Mouse (Mus musculus) right cerebral cortex, postnatal 25 days (tissue): ENCODE measurements at regions not wholly inside any gene's neighbourhood (a gene's known extent, or its start where the extent isn't known, plus 50 kb on each side); places are given as distances from the start of the nearest gene placed in this dataset.

Source experiments
- DNase-seq: peaks from one replicate; pipeline ENCODE4 v3.0.0; 2022

DNA sequence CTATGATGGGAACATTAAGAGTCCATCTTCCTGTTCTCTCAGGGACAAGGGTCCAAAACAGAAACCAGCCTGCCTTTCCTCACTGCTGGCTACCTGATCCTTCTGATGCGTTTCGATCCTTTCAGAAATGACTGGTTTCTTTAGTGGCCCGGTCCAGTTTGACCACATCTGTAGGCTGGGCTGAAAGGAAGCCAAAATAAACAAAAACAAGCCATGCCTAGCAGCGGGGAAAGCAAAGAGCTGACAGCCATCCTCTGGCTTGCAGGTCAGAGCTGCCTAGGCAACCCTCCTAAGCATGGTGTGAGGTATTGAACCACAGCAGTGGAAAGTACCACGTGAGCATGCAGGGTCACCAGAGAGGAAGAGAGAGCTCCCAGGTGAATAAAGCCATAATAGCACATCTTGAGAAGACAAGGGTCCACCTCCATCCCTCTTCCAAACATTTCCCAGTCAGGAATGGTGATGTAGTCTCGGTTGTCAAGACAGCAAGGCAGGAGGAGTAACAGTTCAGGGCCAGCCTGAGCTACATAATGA is 146.6 kb downstream of the Rybp start:
- DNase-seq, result no peak

- DNase-seq, result no peak
Observed at GRCm38 (mm10) chr6:100139809-100140208, 147.5 kb downstream of the Rybp start.

DNA sequence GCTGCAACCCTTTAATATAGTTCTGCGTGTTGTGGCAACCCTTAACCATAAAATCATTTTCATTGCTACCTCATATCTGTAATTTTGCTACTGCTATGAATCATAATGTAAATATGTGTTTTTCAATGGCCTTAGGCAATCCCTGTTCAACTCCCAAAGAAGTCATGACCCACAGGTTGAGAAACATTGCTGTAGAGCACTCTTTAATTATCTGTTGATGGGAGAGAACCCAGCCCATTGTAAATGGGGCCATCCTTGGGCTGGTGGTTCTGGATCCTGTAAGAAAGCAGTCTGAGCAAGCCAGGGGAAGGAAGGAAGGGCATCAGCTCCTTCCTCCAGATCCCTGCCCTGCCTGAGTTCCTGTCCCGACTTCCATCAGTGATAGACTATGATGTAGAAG is 148.6 kb downstream of the Rybp start:
- DNase-seq, result no peak

GRCm38 (mm10) chr6:100135177-100135576 is 152.1 kb downstream of the Rybp start:
- DNase-seq, result no peak

DNA sequence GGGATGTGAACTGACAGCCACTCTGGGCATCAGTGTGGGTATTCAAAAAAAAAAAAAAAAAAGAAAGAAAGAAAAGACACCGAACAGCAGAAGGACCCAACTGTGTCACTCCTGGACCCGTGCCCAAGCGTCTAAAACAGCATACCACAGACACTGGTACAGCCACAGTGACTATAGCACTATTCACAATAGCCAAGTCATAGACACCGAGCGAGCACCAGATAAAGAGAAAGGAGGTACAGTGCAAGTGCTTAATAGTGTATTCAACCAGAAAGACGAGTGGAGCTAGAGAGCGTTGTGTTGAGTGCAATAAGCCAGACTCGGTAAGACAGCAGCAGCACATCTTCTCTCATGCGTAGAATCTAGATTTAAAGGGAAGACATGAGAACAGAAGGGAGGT is 153.3 kb downstream of the Rybp start:
- DNase-seq, result no peak

- DNase-seq, result no peak
Observed at GRCm38 (mm10) chr6:100132916-100133600, 154.2 kb downstream of the Rybp start.

DNA sequence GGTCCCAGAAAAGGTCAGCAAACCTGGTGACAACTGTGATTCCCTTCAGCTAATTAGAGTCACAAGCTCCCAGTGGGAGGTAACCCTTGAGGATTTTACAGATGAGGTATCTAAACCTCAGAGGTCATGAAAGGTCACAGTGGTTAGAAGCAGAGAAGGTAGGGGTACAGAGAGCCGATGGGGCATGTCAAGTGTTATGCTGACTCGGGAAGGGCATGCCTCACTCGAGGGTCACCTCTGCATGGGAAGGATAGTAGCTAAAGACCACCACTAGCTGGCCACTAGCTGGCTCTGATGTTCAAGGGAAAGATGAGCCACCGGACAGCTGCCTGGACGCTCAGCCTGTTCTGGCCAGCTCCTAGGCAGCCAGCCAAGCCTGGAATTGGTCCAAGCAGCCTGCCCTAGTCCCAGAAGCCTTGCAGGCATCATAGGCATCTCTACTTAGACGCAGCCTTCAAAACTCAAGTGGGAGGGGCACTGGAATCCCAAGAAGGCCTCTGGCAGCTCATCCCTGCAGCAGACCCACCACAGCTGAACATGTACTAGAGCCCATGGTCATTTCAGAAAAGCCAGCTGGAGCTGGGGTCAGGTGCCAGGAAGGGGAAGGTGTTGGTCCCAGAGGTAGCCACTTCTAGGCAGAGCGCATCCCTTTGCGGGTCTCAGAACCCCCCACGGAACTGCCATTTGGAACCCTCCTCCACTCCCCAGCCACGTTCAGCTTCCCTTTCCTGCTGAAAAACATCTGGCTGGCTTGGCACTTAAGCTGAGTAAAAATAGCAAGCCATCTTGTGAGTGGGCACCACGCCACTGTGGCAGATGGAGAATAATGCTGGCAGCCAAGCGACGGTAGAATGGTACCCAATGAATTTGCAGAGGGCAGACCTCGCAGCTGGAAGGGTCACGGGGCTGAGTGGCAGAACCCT is 159.8 kb downstream of the Rybp start:
- peak; percentile 75 for DNase-seq

- no peak for DNase-seq
Observed at GRCm38 (mm10) chr6:100126736-100127135, 160.5 kb downstream of the Rybp start.

GRCm38 (mm10) chr6:100126326-100126725 is 161.0 kb downstream of the Rybp start:
- DNase-seq, result no peak

DNA sequence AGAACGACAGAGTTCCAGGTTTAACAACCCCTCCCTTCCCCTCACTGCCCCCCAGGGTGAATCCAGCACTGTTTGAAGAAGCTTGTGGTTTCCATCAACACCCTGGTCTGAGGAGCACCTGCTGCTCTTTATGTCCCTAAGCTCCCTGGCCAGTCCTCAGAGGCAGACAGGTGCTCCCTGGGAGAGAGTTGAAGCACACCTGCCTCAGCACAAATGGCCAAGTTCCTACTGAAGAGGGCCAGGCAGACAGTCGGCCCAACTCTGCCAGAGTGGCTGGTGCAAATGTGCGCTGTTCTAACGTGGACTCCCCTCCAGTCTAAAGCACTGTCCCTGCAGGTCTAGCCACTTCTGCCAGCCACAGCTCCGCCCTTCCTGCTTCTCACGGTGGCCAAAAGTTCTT is 166.0 kb downstream of the Rybp start:
- DNase-seq, result no peak

- DNase-seq, result no peak
Observed at GRCm38 (mm10) chr6:100120017-100120944, 167.0 kb downstream of the Rybp start.

- DNase-seq, result no peak
Observed at GRCm38 (mm10) chr6:100117084-100117483, 170.2 kb downstream of the Rybp start.

GRCm38 (mm10) chr6:100113393-100114137 is 173.7 kb downstream of the Rybp start:
- no peak for DNase-seq

DNA sequence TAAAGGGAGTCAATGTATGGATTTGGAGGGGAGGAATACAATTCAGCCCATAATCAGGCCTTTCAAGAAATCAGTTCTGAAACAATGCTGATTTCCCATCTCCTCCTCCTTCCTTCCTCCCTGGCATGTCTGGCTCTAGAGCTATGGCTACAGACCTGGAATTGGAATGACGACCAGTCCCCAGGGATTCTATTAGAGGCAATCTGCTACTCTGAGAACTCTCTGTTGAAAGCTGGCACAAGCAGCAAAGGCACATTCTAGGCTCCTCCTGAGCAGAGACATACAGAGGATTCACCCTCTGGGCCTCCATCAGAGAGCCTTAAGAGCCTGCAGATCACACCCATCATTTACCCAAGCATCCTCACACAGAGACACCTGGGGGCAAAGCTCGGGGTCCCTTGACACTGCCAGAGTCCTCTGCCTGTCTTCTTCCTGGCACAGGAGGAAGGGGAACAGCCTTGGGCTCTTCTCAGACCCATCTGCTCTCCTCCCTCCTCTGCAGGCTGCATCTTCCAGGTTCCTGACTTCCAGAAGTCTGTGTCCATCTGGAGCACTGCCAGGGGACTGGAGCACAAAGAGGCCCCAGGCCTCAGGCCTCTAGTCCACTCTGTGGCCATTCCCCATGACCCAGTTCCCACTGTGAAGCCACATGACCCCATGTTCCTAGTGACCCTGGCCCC is 176.2 kb downstream of the Rybp start:
- no peak for DNase-seq

GRCm38 (mm10) chr6:100109979-100110378 is 177.3 kb downstream of the Rybp start:
- no peak for DNase-seq

GRCm38 (mm10) chr6:100109351-100109750 is 177.9 kb downstream of the Rybp start:
- DNase-seq, result no peak

- DNase-seq, result no peak
Observed at GRCm38 (mm10) chr6:100107508-100107907, 179.8 kb downstream of the Rybp start.

DNA sequence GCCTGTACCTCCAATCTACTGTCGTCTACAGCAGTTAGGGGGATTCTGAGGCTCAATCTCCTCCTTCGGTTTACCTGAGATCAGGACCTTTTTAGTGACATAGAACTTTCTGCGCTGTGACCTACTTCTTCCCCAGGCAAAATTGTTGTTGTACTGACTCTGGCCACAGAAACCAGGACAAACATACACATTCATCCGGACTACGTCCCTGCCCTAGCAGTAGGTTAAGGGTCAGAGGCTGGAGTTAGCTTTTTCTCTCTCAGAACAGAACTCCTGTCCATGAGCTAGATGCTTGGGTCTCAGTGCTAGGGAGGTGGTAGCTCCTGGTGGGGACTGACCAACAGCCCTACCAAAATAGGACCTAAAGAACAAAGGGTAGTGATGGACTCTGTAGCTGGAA is 180.2 kb downstream of the Rybp start:
- no peak for DNase-seq

GRCm38 (mm10) chr6:100100565-100101133 is 186.6 kb downstream of the Rybp start:
- DNase-seq, result no peak

DNA sequence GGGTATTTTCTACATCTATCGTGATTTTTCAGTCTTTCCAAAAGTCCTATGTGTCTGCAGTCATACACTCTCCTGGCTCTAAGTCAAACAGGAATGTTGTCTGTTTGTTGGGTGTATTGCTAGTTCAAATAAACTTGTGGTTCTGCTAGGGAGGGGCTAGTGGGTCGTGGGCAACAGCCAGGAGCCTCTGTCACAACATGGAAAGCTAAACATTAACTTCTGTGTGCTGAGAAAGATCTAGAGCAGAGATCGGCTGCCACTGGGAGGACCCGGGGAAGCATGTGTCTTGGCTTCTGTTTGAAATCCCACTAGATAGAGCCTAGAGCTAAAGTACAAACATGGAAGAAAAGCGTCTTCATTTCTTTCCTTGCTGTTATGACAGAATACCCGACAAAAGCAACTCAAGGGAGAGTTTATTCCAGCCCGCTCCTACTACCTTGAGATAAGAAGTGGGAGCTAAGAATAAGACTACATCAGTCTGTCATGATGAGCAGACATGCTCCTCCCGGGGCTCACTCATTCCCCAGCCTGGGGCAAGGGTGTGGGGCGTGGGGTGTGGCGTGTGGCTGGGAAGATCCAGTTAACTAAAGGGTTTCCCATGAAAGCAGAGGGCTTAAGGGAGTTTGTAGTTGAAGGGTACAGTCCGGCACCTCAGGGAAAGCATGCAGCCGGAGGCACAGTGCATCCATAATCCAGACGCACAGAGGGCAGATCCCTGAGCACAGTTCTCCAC is 190.7 kb downstream of the Rybp start:
- no peak for DNase-seq
